Mouse (Mus musculus) mesoderm, embryonic 11.5 days (tissue): ENCODE results near the gene Ccdc88b.

ENCODE experiments used
- DNase-seq: peaks from one replicate; pipeline ENCODE4 v3.0.0-alpha.2; 2012; ENCODE audit warnings: low read depth, low spot score

The Ccdc88b gene

GRCm38 (mm10) chr19:6829870-6830555 lies 28.0 kb downstream of the Ccdc88b start:
- peak; percentile 52 for DNase-seq

GRCm38 (mm10) chr19:6829069-6829468 lies 28.9 kb downstream of the Ccdc88b start:
- no peak for DNase-seq

DNA sequence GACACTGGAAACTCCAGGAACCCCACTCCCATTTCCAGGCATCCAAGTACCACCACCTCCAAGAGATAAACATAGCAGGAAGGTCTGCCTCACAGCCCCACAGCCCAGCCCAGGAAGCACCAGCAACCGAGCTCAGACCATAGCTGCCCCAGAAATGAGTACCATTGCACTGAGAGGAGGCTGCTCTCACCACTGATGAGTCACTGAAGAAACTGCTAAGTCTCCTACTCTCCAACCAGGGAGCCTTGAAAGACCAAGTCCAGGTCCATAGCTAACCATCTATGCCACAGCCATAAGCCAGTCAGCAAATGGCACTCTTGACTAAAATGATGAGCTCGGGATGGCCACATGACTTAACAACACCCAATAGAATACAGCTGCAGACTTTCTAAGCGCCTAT lies 31.4 kb downstream of the Ccdc88b start:
- no peak for DNase-seq

DNA sequence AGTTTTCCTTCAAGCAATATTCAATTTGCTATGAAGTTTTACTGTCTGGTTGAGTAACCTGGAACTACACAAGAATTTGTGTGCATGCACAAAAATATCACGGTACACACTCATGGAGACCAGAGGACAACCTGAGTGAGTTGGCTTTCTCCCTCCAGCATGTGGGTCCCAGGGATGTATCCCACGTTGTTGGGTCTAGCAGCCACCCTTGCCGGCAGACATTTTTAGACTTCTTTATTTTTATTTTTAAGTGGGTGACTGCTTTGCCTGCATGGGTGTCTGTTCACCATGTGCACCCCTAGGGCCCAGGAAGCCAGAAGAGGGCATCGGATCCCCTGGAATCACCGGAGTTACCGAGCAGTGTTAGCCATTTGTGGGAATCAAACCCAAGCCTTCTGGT lies 32.6 kb downstream of the Ccdc88b start:
- no peak for DNase-seq

- DNase-seq: no peak
Measured at GRCm38 (mm10) chr19:6820538-6821195, 37.3 kb downstream of the Ccdc88b start.

DNA sequence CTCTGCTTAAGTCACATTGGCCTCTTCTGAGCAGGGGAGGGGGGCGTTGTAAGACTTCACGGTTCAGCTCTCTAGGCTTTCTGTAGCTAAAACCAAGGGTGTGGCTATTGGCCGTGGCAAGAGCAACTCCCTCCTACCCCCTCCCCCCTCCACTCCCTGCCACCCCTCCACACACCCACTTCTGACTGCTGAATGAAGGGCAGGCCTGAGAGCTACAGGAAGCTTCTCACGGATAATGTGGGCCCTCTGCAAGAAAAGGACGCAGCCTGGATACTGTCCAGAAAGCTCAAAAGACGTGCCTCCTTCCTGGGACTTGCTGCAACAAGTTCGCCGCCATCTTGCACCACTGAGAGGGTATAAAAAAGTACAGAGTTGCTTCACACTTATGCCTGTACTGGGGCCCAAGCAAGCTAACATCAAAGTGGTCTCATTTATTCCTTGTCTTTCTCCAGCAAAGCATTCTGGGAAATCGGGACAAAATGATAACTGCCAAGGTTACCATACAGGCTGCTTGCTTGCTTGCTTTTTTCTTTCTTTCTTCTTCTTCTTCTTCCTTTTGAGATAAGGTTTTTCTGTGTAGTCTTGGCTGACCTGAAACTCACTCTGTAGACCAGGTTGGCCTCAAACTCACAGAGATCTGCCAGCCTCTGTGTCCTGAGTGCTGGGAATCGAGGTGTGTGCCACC lies 38.7 kb downstream of the Ccdc88b start:
- no peak for DNase-seq

DNA sequence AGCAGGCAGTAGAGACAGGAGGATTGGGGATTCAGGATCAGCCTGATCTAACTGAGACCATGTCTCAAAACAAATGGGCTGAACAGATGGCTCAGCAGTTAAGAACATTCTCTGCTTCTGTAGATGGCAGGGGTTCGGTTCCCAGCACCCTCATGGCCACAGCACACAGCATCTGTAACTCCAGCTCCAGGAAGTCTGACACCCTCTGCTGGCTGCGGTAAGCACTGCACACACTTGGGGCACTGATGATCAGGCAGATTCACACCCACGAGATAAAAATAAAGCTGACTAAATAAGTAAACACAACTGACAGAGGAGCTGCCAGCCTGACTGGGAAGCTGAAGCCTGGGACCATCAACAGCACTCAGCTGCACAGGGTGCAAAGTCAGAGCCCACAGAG lies 43.1 kb downstream of the Ccdc88b start:
- DNase-seq: no peak

DNA sequence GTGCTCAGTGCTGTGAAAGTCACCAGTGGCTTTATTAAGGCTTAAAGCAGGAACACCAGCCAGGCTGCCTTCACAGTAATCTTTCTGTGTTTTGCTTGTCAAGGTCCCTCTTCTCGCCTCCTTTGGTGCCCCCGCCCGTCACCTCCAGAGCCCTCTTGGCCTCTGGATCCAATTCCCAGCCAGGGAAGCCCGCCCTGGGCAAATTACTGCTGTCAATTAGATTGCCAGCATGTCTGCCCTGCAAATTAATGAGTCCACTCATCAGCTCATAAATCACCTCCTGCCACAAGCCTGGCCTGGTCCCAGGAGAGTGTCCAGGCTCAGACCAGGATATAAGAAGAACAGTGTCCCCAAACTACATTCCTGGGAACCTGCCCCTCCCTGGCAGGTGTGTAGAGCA lies 43.6 kb downstream of the Ccdc88b start:
- no peak for DNase-seq
